Mouse (Mus musculus) left cerebral cortex, adult 11 months (tissue): ENCODE measurements around the gene Mafk.
"Not testable (repeated sequence)": the region's sequence is repeated elsewhere in the genome, so short reads cannot be mapped to it uniquely, and the experiment has no call there.

Source experiments
- DNase-seq: peaks from one replicate; pipeline ENCODE4 v3.0.0; 2022; ENCODE audit warnings: low spot score

Mafk gene

DNA sequence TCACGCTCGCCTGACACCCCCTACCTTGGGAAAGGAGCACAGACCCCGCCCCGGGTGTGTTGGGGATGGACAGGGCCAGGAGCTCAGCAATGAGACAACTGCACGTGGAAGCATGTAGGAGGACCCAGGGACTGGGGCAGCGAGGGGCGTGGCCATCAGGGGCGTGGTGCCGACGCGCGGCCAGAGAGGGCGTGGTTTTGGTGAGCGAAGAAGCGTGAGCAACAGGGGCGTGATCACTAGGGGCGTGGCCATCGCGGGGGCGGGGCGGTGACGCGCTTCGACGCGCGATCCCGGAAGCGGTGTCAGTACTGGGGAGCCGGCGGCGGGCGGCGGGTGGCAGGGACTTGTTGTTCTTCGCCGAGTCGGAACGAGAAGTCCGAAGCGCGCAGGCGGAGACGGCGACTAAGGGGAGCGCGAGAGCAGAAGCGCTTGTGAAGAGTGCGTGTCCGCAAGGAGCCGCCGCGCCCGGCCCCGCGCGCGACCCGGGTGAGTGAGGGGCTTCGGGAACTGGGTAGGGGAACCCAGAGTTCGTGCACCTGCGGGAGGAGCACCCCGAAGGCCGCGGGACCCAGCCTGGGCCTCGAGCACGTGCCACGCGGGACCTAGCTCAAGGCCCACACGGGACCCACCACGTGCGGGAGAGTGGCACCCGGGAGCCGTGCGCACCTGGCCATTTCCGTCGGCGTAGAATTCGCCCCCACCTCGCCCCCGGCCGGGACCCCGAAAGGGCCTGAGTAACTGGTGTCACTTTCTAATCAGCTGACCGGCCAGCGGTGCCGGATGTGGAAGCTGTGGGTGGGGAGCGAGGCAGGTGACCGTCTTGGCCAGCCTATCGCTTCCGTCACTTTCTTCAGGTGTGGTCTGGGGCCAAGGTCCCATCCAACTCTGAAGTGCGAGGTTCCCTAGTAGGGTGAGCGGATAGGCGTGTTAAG lies at the start of gene Mafk:
Mafk (plus strand) TSS at position 287 of the 932 bp plus-strand sequence.
- DNase-seq = peak; percentile 91

GRCm38 (mm10) chr5:139742640-139743039 lies 48.7 kb upstream of the Mafk start:
- not testable (repeated sequence) for DNase-seq

- no peak for DNase-seq
These were observed 45.5 kb upstream of the Mafk start for GRCm38 (mm10) chr5:139745771-139746170.

GRCm38 (mm10) chr5:139749413-139750125 lies 41.7 kb upstream of the Mafk start:
- DNase-seq = no peak

GRCm38 (mm10) chr5:139750535-139750934 lies 40.8 kb upstream of the Mafk start:
- no peak for DNase-seq

DNA sequence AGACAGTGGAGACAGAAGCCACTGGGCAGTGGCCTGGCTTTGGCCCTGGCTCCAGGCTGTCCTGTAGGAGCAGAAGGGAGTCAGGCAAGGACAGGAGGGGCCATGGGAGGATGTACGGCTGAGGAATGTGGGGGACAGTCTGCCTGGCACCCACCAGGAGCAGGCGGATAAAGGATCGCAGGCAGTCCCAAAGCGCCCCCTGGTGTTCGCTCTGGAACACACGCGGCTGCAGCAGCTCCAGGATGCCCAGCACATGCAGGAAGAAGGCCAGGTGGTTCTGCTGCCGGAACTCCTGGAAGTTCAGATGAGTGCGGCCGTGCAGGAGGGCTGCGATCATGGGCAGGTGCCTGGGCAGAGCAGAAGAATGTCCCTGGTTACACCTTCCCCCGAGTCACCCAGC lies 36.6 kb upstream of the Mafk start:
- DNase-seq = no peak

GRCm38 (mm10) chr5:139756135-139756534 lies 35.2 kb upstream of the Mafk start:
- no peak for DNase-seq

DNA sequence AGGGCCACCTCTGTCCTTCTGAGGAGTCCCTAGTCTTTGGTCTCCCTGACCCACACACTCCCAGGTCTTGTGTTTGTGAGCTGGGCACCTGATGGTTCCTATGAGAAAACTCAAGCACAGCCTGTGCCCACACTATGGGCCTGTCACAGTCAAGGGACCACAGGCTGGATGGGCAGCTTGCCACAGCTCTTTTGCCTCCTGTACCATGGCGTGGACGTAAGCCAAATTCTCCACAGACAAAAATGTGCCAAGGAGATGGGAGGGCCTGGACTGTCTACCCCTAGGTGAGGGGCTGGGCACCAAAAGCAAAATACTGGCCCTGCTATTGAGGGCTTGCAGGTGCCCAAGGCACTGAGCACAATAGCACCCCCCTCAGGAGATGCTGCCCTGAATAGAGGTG lies 34.7 kb upstream of the Mafk start:
- DNase-seq = no peak

DNA sequence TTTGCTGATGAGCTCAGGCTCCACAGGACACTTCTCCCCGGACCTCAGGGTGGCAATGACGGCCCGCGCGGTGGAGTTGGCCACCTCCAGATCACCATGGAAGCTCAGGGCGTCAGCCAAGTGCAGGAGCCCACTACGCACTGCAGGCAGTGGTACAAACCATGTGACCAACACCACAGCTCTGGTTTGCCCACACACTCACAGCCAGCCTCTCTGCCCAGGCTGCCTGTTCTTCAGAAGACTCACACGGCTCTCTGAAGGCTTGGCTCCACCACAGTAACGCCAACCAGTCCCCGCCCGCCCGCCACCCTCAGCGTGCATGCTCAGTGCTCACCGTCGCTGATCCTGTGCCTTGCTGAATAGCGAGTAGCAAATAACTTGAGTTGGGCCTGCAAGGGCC lies 33.2 kb upstream of the Mafk start:
- no peak for DNase-seq

DNA sequence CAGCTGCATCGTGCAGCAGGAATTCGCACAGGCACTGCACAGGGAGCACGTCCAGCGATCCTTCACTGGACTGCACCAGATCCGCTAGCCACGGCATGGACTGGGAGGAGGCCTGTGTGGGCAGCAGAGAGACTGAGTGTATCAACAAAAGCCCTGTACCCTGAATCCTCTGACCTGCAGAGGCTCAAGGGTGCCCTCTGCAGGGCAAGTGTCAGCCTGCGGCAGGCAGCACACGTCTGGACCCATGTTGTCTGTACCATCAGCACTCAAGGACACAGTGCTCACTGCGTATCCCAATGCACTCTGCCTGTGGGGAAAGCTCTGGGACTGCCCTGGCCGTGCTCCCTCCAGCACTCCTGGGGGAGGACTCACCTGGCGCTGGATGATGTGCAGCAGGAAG lies 27.0 kb upstream of the Mafk start:
- DNase-seq = no peak

GRCm38 (mm10) chr5:139768216-139768615 lies 23.1 kb upstream of the Mafk start:
- DNase-seq = no peak

DNA sequence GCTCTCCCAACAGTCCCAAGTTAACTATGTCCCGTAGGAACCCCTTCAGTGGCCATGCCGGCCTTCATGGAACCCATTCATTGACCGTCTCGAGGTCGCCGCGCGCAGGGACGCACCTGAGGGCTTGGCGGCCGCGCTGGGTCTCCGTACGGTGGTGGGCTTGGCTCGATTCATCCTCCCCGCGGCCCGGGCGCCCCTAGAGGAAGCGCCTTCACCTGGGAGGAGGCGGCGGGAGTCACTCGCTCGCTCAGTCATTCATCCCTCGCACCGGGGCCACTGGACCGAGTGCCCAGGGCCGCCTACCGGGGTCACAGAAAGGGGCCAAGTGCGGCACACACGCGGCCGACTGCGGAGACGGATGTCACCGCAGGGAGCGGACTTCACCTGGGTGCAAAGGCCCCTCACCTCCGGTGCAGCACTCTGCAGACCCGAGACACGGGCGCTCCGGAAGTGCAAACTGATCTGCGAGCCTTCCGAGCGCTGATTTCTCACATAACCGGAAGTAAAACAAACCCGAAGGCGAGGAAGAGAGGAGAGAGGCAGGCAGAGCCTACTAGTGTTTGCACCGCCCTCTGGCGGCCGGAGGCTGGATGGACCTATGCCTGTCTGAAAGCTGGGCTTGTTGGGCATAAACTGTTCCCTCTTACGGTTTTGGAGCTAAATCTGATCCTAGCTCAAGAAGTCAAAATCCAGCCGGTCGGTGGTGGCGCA lies 15.9 kb upstream of the Mafk start, which contains the start of gene Ints1:
Ints1 (minus strand) TSS at position 459 of the 711 bp plus-strand sequence.
- DNase-seq = peak; percentile 96

- DNase-seq = no peak
These were observed 14.3 kb upstream of the Mafk start for GRCm38 (mm10) chr5:139776966-139777365.

GRCm38 (mm10) chr5:139781406-139781805 lies 9.9 kb upstream of the Mafk start:
- no peak for DNase-seq

- no peak for DNase-seq
These were observed 1.8 kb upstream of the Mafk start for GRCm38 (mm10) chr5:139789466-139789865.

- DNase-seq = no peak
These were observed 954 bp downstream of the Mafk start for GRCm38 (mm10) chr5:139792159-139792775.

DNA sequence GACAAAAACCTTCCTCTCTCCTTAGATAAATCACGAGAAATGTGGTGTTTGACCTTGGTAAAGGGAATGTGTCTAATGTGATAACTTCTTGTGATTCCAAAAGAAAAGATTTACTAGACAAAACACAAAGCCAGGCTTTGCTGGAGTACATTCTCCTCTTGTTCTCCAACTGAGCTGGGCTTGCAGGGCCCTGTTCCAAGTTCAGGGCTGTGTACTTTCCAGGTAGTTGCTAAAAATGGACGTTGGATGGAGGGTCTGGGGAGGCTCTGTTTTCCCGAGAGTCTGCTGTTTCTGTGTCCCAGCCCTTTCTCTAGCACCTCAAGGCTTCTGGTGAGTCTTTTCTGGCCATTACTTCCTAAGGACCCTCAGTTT lies 1.6 kb downstream of the Mafk start:
- DNase-seq = no peak

GRCm38 (mm10) chr5:139793338-139794089 lies 2.2 kb downstream of the Mafk start:
- no peak for DNase-seq

GRCm38 (mm10) chr5:139794137-139794536 lies 2.8 kb downstream of the Mafk start:
- no peak for DNase-seq

- no peak for DNase-seq
These were observed 3.6 kb downstream of the Mafk start for GRCm38 (mm10) chr5:139794938-139795337.

DNA sequence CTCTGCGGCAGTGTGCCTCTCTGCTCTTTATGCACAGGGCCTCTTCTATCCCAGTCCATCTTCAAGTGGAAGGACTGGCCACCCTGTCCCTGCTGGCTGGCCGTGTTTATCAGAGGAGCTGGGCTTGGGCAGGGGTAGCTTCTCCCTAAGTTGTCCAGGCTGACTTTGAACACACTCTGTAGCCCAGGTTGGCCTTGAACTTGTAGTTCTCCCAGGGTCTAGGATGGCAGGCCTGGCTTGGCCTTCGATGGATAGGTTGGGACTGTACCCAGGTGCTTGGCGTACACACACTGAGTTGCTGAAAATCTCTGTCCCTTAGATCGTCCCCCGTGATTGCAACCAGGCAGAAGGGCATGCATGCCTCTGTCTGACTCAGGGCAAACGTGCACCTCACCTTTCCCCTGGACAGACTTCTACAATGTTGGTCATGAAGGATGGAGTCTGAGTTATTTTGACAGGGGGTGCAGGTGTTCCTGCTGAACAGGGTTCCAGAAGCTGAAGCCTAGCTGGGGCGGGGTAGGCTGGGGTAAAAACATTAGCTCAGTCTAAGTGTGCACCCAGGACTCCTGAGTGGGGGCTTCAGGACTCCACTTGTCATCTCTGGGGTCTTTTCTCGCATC lies 4.8 kb downstream of the Mafk start:
- DNase-seq = no peak
